Mouse (Mus musculus): ENCODE results near the gene Otud7b. TPM values are rescaled to one million over a fixed set of nuclear protein-coding genes. Genes with fewer than 3 reads are reported as not detected.
A peak's percentile ranks its signal among the peaks of the same experiment; 100 is the strongest.
"Not testable (repeated sequence)": the region's sequence is repeated elsewhere in the genome, so short reads cannot be mapped to it uniquely, and the experiment has no call there.

Gene Otud7b
- polyA plus RNA-seq, 1 experiment, result 19.9 TPM

- peaks cover 8% of the 10 kb centered on the region; the same call in 1 of the 2 replicates for H3K4me1 ChIP-seq (ENCODE audit: control insufficient read depth, insufficient read depth, low read length)
- TF ChIP-seq CTCF (IDR thresholded peaks at IDR 0.05; ENCODE audit: extremely low read depth, insufficient read depth, low read length), result no peak
- TF ChIP-seq POLR2A (IDR thresholded peaks at IDR 0.05; ENCODE audit: extremely low read depth, insufficient read depth, low read length), result no peak
- H3K27ac ChIP-seq (ENCODE audit: insufficient read depth, low read length), result peak overlapping the region; percentile 1; the same call in 1 of the 2 replicates
- H3K4me3 ChIP-seq (ENCODE audit: insufficient read depth, low read length), result no peak overlapping the region; the same call in 1 of the 2 replicates
These were observed 66.7 kb downstream of the Otud7b start for GRCm38 (mm10) chr3:96170976-96171545.

DNA sequence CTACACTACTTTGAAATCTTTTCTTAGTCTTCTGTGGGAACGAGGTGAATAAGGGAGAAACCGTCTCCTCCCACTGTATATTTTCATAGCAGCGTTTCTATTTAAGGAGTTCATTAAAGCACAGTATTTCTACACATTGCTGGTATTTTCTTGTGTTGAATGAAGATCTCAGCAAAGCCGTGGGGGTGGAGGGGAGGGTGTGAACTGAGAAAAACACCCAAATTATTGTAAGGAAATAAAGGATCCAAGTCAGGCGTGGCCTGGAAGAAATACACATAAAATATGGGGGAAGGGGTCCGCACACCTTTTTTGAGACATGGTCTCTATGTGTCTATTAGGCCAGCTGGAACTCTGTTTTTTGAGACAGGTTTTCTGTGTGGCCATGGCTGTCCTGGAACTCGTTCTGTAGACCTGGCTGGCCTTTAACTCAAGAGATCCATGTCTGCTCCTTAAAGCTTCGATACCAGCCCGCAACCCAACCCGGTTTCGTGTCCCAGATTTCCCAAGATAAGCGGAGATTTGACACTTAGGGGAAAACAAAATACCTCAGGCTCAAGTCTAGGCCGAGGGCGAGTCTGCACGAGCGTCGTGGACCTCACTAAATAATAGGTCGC is 67.4 kb downstream of the Otud7b start:
- Histone ChIP-seq H3K4me3 (ENCODE audit: insufficient read depth, low read length) (peak overlapping the region; percentile 55), H3K27ac (ENCODE audit: insufficient read depth, low read length) (peak overlapping the region; percentile 89), H3K4me1 (ENCODE audit: control insufficient read depth, insufficient read depth, low read length) (peaks cover 8% of the 10 kb centered on the region; the same call in 1 of the 2 replicates)
- no peak for TF ChIP-seq POLR2A (IDR thresholded peaks at IDR 0.05; ENCODE audit: extremely low read depth, insufficient read depth, low read length)
- no peak for TF ChIP-seq CTCF (IDR thresholded peaks at IDR 0.05; ENCODE audit: extremely low read depth, insufficient read depth, low read length)

- Histone ChIP-seq H3K4me3 (ENCODE audit: insufficient read depth, low read length) (peak within 1 kb of the TSS; percentile 55), H3K4me1 (ENCODE audit: control insufficient read depth, insufficient read depth, low read length) (peaks cover 8% of the 10 kb centered on the region; the same call in 1 of the 2 replicates), H3K27ac (ENCODE audit: insufficient read depth, low read length) (peak within 1 kb of the TSS; percentile 89)
- TF ChIP-seq CTCF (IDR thresholded peaks at IDR 0.05; ENCODE audit: extremely low read depth, insufficient read depth, low read length) (no peak), POLR2A (IDR thresholded peaks at IDR 0.05; ENCODE audit: extremely low read depth, insufficient read depth, low read length) (peak; percentile 88)
These were observed 68.2 kb downstream of the Otud7b start, which contains the start of gene Sf3b4 for GRCm38 (mm10) chr3:96172197-96173178. Sf3b4 (plus strand) TSS chr3:96172332.

DNA sequence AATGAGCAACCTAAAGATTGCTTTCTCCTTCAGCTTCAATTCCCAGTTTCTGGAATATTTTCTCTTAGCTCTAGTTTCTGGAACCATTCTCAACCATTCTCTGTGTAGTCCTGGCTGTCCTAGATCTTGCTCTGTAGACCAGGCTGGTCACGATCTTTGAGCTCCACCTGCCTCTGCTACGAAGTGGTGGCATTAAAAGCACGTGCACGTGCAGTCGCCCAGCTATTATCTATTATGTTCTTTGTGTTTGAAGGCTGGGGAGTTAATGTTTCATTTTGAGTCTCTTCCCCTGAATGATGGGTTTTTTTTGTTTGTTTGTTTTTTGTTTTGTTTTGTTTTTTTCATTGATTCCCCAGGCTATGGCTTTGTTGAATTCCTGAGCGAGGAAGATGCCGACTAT is 68.9 kb downstream of the Otud7b start:
- Histone ChIP-seq H3K4me3 (ENCODE audit: insufficient read depth, low read length) (peak overlapping the region; percentile 55), H3K4me1 (ENCODE audit: control insufficient read depth, insufficient read depth, low read length) (peaks cover 6% of the 10 kb centered on the region; the same call in 1 of the 2 replicates), H3K27ac (ENCODE audit: insufficient read depth, low read length) (no peak overlapping the region)
- TF ChIP-seq CTCF (IDR thresholded peaks at IDR 0.05; ENCODE audit: extremely low read depth, insufficient read depth, low read length) (no peak), POLR2A (IDR thresholded peaks at IDR 0.05; ENCODE audit: extremely low read depth, insufficient read depth, low read length) (no peak)

- not testable (repeated sequence) for H3K4me1 ChIP-seq (ENCODE audit: control insufficient read depth, insufficient read depth, low read length); H3K27ac ChIP-seq (ENCODE audit: insufficient read depth, low read length); H3K4me3 ChIP-seq (ENCODE audit: insufficient read depth, low read length)
These were observed 69.7 kb downstream of the Otud7b start for GRCm38 (mm10) chr3:96174042-96174441.

DNA sequence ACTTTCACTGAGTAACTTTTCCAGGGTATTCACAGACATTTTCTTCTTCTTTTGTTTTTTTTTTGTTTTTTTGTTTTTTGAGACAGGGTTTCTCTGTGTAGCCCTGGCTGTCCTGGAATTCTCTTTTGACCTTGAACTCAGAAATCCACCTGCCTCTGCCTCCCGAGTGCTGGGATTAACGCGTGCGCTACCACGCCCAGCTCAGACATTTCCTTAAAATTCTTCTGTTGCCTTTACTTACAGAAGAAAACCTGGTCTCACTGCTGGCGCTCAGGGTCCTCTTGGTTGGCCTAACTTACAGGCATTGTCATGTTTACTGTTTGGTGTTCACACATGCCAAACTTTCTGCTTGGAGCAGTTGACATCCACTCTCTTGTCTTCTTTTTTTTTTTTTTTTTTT is 70.9 kb downstream of the Otud7b start:
- Histone ChIP-seq H3K4me3 (ENCODE audit: insufficient read depth, low read length) (no peak overlapping the region), H3K4me1 (ENCODE audit: control insufficient read depth, insufficient read depth, low read length) (peaks cover 8% of the 10 kb centered on the region; the same call in 1 of the 2 replicates), H3K27ac (ENCODE audit: insufficient read depth, low read length) (no peak overlapping the region)
- TF ChIP-seq CTCF (IDR thresholded peaks at IDR 0.05; ENCODE audit: extremely low read depth, insufficient read depth, low read length) (no peak), POLR2A (IDR thresholded peaks at IDR 0.05; ENCODE audit: extremely low read depth, insufficient read depth, low read length) (no peak)

DNA sequence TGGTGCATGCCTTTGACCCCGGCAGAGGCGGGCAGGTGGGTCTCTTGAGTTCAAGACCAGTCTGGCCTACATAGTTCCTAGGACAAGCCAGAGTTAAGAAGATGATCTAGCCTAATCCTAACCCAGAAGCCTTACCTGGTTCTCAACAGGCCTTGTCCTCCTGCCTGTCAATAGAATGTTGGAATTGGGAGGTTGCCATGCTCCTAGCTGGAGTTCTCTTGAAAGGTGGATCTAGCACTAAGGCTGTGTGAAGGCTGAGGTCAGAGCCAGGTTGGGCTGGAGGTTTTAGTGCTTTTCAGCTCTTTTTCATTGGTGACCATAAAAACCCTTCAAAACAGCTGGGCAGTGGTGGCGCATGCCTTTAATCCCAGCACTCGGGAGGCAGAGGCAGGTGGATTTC is 74.1 kb downstream of the Otud7b start:
- peaks cover 8% of the 10 kb centered on the region; the same call in 1 of the 2 replicates for H3K4me1 ChIP-seq (ENCODE audit: control insufficient read depth, insufficient read depth, low read length)
- TF ChIP-seq POLR2A (IDR thresholded peaks at IDR 0.05; ENCODE audit: extremely low read depth, insufficient read depth, low read length) (no peak), CTCF (IDR thresholded peaks at IDR 0.05; ENCODE audit: extremely low read depth, insufficient read depth, low read length) (no peak)
- H3K27ac ChIP-seq (ENCODE audit: insufficient read depth, low read length), result no peak overlapping the region
- no peak overlapping the region for H3K4me3 ChIP-seq (ENCODE audit: insufficient read depth, low read length)

GRCm38 (mm10) chr3:96178902-96179301 is 74.6 kb downstream of the Otud7b start:
- H3K27ac ChIP-seq (ENCODE audit: insufficient read depth, low read length), result no peak overlapping the region
- H3K4me1 ChIP-seq (ENCODE audit: control insufficient read depth, insufficient read depth, low read length), result peaks cover 10% of the 10 kb centered on the region
- no peak for TF ChIP-seq POLR2A (IDR thresholded peaks at IDR 0.05; ENCODE audit: extremely low read depth, insufficient read depth, low read length)
- H3K4me3 ChIP-seq (ENCODE audit: insufficient read depth, low read length), result no peak overlapping the region

DNA sequence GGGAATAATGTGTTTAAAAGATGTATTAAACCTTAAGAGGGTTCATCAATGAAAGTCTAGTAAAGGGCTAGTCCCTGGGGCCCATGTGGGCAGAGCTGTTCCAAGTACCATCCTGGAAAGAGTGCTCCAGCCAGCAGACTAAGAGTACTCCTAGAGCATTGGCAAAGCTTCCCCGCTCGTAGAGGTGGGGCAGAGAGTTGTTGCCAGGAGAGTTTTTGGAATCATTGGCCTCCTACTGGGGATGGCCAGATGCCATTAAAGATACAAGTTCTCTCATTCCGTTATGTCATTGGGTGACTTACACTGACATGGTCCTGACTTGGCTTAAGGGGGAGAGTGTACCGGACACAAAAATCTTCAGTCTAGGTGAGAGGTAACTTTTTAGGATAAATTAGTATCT is 75.2 kb downstream of the Otud7b start:
- no peak overlapping the region for H3K4me3 ChIP-seq (ENCODE audit: insufficient read depth, low read length)
- H3K4me1 ChIP-seq (ENCODE audit: control insufficient read depth, insufficient read depth, low read length), result peaks cover 12% of the 10 kb centered on the region
- H3K27ac ChIP-seq (ENCODE audit: insufficient read depth, low read length), result no peak overlapping the region
- TF ChIP-seq CTCF (IDR thresholded peaks at IDR 0.05; ENCODE audit: extremely low read depth, insufficient read depth, low read length), result no peak
- no peak for TF ChIP-seq POLR2A (IDR thresholded peaks at IDR 0.05; ENCODE audit: extremely low read depth, insufficient read depth, low read length)
